Mouse (Mus musculus): Measurements from ENCODE around the gene Naip5. TPM values are rescaled to one million over a fixed set of nuclear protein-coding genes. Genes with fewer than 3 reads are reported as not detected.
A peak's percentile ranks its signal among the peaks of the same experiment; 100 is the strongest.
"Not testable (repeated sequence)": the region's sequence is repeated elsewhere in the genome, so short reads cannot be mapped to it uniquely, and the experiment has no call there.

Gene Naip5
- total RNA-seq (2014; fragmentation: Nextera tagmentation) (2.5 and 3.5 TPM in 2 replicates), total RNA-seq (2017) (3.0 and 3.3 TPM in 2 replicates), polyA plus RNA-seq (2012) (0.04 TPM in 2 replicates)

DNA sequence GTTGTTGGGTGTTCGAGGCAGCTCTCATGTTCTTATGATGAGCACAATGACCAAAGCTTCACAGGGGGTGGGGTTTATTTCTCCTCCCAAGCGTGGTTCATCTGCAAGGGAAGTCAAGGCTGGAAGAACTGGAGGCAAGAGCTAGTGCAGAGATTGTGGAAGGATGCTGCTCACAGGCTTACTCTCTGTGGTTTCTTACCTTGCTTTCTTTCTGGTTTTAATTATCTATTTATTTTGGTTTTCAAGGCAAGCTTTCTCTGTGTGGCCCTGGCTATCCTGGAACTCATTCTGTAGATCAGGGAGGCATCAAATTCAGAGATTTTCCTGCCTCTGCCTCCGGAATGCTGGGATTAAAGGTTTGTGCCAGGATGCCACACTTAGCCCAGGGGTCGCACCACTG, at the start of gene Naip5:
TSS of gene Naip5 (minus strand) at position 101 of the 400 bp plus-strand sequence.
- H3K36me3 ChIP-seq (replicated peaks); H3K27me3 ChIP-seq (ENCODE audit: insufficient read depth, low read length); DNase-seq (ENCODE audit: low spot score); H3K9me3 ChIP-seq (replicated peaks); H3K4me3 ChIP-seq (ENCODE audit: low read depth, low read length); ATAC-seq (ENCODE audit: extremely low read depth, insufficient number of reproducible peaks, low FRiP score, poor library complexity, severe bottlenecking); H3K4me1 ChIP-seq (ENCODE audit: insufficient read depth, low read depth, low read length): not testable (repeated sequence)

DNA sequence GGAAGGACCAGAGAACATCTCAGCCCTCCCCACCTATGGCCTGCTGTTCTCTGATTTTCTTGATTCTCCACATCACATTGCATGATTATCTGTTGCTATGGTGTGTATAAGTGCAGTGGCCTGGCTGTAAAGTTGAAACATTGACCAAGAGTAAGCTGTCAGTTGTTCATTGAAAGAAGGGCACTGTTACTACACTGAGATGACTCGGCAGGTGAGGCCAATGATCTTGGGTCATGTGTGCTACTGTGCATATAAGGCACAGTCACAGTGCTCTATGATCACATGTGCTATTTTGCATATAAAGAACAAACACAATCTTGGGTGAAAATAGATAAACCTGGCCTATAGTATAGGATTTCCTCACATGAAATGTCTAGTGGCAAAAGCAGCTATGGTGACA, 38.5 kb upstream of the Naip5 start:
- Histone ChIP-seq H3K27me3 (ENCODE audit: insufficient read depth, low read length) (no peaks in the 10 kb centered on the region), H3K4me1 (ENCODE audit: insufficient read depth, low read depth, low read length) (no peaks in the 10 kb centered on the region), H3K4me3 (ENCODE audit: low read depth, low read length) (no peak overlapping the region), H3K36me3 (replicated peaks) (no peaks in the 10 kb centered on the region), H3K9me3 (replicated peaks) (no peaks in the 10 kb centered on the region)
- DNase-seq (ENCODE audit: low spot score) = no peak
- TF ChIP-seq TAL1 (conservative IDR thresholded peaks at IDR 0.05; ENCODE audit: low read depth, low read length) (no peak), GATA1 (IDR thresholded peaks at IDR 0.05; ENCODE audit: borderline replicate concordance, low read length) (no peak), GATA2 (IDR thresholded peaks at IDR 0.05; ENCODE audit: borderline replicate concordance, low read depth, low read length) (no peak), CTCF (IDR thresholded peaks at IDR 0.05; ENCODE audit: low read depth, low read length) (no peak), POLR2AphosphoS5 (IDR thresholded peaks at IDR 0.05; ENCODE audit: insufficient replicate concordance, low read depth, low read length) (no peak)
- no peak for ATAC-seq (ENCODE audit: extremely low read depth, insufficient number of reproducible peaks, low FRiP score, poor library complexity, severe bottlenecking)

GRCm38 (mm10) chr13:100271474-100272132, 25.5 kb upstream of the Naip5 start:
- not testable (repeated sequence) for ATAC-seq (ENCODE audit: extremely low read depth, insufficient number of reproducible peaks, low FRiP score, poor library complexity, severe bottlenecking); H3K27me3 ChIP-seq (ENCODE audit: insufficient read depth, low read length); H3K4me3 ChIP-seq (ENCODE audit: low read depth, low read length); H3K9me3 ChIP-seq (replicated peaks); DNase-seq (ENCODE audit: low spot score); H3K4me1 ChIP-seq (ENCODE audit: insufficient read depth, low read depth, low read length); H3K36me3 ChIP-seq (replicated peaks)

GRCm38 (mm10) chr13:100256996-100257395, 10.9 kb upstream of the Naip5 start:
- not testable (repeated sequence) for ATAC-seq (ENCODE audit: extremely low read depth, insufficient number of reproducible peaks, low FRiP score, poor library complexity, severe bottlenecking); H3K27me3 ChIP-seq (ENCODE audit: insufficient read depth, low read length); H3K4me1 ChIP-seq (ENCODE audit: insufficient read depth, low read depth, low read length); DNase-seq (ENCODE audit: low spot score); H3K4me3 ChIP-seq (ENCODE audit: low read depth, low read length); H3K36me3 ChIP-seq (replicated peaks); H3K9me3 ChIP-seq (replicated peaks)

DNA sequence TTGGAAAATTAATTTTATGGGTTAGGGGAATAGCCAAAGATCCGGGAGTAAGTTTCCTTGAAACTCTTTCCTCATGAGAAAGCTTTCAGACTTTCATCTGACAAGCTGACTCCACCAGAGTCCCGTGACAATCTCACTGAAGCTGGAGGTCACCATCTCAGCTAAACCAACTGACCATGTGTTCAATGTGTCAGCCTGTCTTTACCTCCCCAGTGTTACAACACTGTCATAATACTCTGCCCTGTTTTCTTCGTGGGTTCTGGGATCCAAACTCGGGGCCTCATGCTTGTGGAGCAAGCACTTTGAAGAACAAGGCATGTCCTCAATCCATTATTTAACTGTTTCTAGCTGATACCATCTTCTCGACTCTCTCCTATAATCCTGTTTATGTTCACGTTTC, 9.8 kb upstream of the Naip5 start:
- H3K4me3 ChIP-seq (ENCODE audit: low read depth, low read length); H3K36me3 ChIP-seq (replicated peaks); ATAC-seq (ENCODE audit: extremely low read depth, insufficient number of reproducible peaks, low FRiP score, poor library complexity, severe bottlenecking): not testable (repeated sequence)

DNA sequence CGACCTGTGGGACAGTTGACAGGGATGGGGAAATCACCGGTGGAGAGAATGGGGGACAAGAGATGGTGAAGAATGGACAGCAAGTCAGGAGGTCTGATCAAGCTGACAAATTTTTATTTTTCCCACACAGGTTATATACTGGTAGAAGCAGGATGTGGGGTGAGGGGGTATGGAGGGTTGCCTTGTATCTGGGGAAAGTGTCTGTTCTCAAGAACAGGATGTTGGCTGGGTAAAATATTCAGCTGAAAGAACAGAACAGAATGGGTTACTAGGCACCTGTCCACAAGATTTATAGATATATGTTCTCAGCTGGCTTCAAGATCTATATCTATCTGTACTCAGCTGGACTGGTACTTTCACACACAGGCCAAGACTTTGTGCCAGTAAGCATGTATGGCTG, 5.8 kb upstream of the Naip5 start:
- H3K36me3 ChIP-seq (replicated peaks); DNase-seq (ENCODE audit: low spot score); ATAC-seq (ENCODE audit: extremely low read depth, insufficient number of reproducible peaks, low FRiP score, poor library complexity, severe bottlenecking); H3K9me3 ChIP-seq (replicated peaks); H3K4me3 ChIP-seq (ENCODE audit: low read depth, low read length); H3K4me1 ChIP-seq (ENCODE audit: insufficient read depth, low read depth, low read length); H3K27me3 ChIP-seq (ENCODE audit: insufficient read depth, low read length): not testable (repeated sequence)

More for the DNA sequence above, 9.8 kb upstream of the Naip5 start:
- H3K9me3 ChIP-seq (replicated peaks); H3K27me3 ChIP-seq (ENCODE audit: insufficient read depth, low read length); DNase-seq (ENCODE audit: low spot score); H3K4me1 ChIP-seq (ENCODE audit: insufficient read depth, low read depth, low read length): not testable (repeated sequence)

DNA sequence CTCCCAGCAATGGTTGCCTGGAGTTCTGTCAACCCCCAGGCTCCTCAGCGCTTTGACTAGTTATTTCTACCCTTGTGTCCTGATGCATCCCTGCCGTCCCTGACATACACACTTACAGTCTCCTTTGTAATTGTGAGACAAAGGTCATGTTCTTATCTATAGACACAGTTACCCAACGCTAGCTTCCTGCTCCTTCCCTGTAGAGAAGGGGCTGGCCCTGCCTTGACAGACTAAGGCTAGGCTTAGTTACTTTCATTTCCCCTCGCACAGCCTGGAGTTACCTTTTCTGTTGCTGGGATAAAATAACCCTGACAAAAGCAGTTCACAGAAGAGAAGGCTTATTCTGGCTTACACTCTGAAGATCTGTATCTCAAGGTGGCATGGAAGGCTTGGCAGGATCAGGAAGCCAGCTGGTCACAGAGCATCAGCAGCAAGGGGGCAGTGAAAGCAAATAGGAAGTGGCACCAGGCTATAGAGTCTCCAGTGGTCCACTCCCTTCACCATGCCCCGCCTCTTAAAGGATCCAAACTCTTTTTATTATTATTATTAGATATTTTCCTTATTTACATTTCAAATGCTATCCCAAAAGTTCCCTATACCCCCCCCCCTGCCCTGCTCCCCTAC, 885 bp upstream of the Naip5 start:
- H3K36me3 ChIP-seq (replicated peaks); DNase-seq (ENCODE audit: low spot score); H3K27me3 ChIP-seq (ENCODE audit: insufficient read depth, low read length); H3K9me3 ChIP-seq (replicated peaks); H3K4me3 ChIP-seq (ENCODE audit: low read depth, low read length); H3K4me1 ChIP-seq (ENCODE audit: insufficient read depth, low read depth, low read length): not testable (repeated sequence)
- ATAC-seq (ENCODE audit: extremely low read depth, insufficient number of reproducible peaks, low FRiP score, poor library complexity, severe bottlenecking) = peak; percentile 49

DNA sequence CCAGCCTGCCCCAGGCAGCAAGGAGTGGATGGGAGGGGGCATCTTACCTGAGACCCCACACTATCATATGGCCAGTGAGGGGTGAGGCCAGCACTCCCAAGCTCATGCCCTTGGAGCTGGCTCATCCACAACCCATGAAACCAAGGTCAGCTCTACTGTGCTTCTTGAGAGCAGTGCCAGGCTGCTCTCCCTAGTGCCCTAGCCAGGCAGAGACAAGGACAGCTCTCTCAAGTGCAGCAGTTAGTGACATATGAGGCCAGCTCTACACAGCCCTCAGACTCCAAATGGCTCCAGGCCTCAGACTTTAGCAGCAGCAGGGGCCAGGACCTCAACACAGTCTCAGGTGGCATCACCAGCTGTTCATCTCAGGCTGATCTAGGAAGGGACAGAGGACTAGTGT, 2.4 kb downstream of the Naip5 start:
- TF ChIP-seq POLR2AphosphoS5 (IDR thresholded peaks at IDR 0.05; ENCODE audit: insufficient replicate concordance, low read depth, low read length) = no peak
- TF ChIP-seq TAL1 (conservative IDR thresholded peaks at IDR 0.05; ENCODE audit: low read depth, low read length) = no peak
- TF ChIP-seq GATA1 (IDR thresholded peaks at IDR 0.05; ENCODE audit: borderline replicate concordance, low read length) = no peak
- no peak for TF ChIP-seq GATA2 (IDR thresholded peaks at IDR 0.05; ENCODE audit: borderline replicate concordance, low read depth, low read length)
- no peak for TF ChIP-seq CTCF (IDR thresholded peaks at IDR 0.05; ENCODE audit: low read depth, low read length)
- Histone ChIP-seq H3K9me3 (replicated peaks) (no peaks in the 10 kb centered on the region), H3K4me3 (ENCODE audit: low read depth, low read length) (no peak overlapping the region), H3K36me3 (replicated peaks) (no peaks in the 10 kb centered on the region), H3K27me3 (ENCODE audit: insufficient read depth, low read length) (no peaks in the 10 kb centered on the region; the same call in 1 of the 2 replicates), H3K4me1 (ENCODE audit: insufficient read depth, low read depth, low read length) (no peaks in the 10 kb centered on the region)
- no peak for DNase-seq (ENCODE audit: low spot score)
- no peak for ATAC-seq (ENCODE audit: extremely low read depth, insufficient number of reproducible peaks, low FRiP score, poor library complexity, severe bottlenecking)

- ATAC-seq (ENCODE audit: extremely low read depth, insufficient number of reproducible peaks, low FRiP score, poor library complexity, severe bottlenecking); H3K4me3 ChIP-seq (ENCODE audit: low read depth, low read length): not testable (repeated sequence)
These were observed 32.4 kb downstream of the Naip5 start for GRCm38 (mm10) chr13:100213683-100214082.

More at GRCm38 (mm10) chr13:100213683-100214082, 32.4 kb downstream of the Naip5 start:
- not testable (repeated sequence) for H3K4me1 ChIP-seq (ENCODE audit: insufficient read depth, low read depth, low read length); H3K36me3 ChIP-seq (replicated peaks); DNase-seq (ENCODE audit: low spot score); H3K9me3 ChIP-seq (replicated peaks); H3K27me3 ChIP-seq (ENCODE audit: insufficient read depth, low read length)

Measured in G1E (cell line).